Mouse (Mus musculus) Patski (cell line): ENCODE results near the gene Bpnt1. TPM values are rescaled to one million over a fixed set of nuclear protein-coding genes. Genes with fewer than 3 reads are reported as not detected.
"Not testable (repeated sequence)": the region's sequence is repeated elsewhere in the genome, so short reads cannot be mapped to it uniquely, and the experiment has no call there.

Source experiments
- ATAC-seq: fragments of 100-300 bp; one replicate; pipeline ENCODE4 v1.8.0; 2021
- CTCF ChIA-PET: fragments of 350-600 bp; sonication (Branson Sonifier 250); formaldehyde crosslinking; loops from one replicate; lab custom pipeline; 2022; ENCODE audit warnings: inconsistent platforms; lab: Charles Lee
- POLR2A ChIA-PET: fragments of 350-600 bp; sonication (Branson Sonifier 250); formaldehyde crosslinking; loops from one replicate; lab custom pipeline; 2022; ENCODE audit warnings: antibody characterized with exemption, inconsistent platforms; lab: Charles Lee
- DNase-seq: peaks from one replicate; pipeline ENCODE4 v3.0.0-alpha.2; 2011; ENCODE audit warnings: low read depth, low spot score
- H3K27me3 ChIP-seq: fragments of 371-371 bp; one replicate; pipeline ENCODE4 v1.5.1; 2021
- CTCF ChIP-seq: fragments of 100-300 bp; IDR thresholded peaks from one replicate; pipeline ENCODE4 v1.5.1; 2021
- in situ Hi-C: fragments of 300-500 bp; cut with MboI; formaldehyde crosslinking; loops from 3 replicates; pipeline ENCODE4 v1.11.1; 2018; ENCODE audit warnings: low pct_unique_long_range_greater_than_20kb, mixed read lengths
- polyA plus RNA-seq: library from polyadenylated mRNA; unstranded; gene quantifications from one replicate; pipeline ENCODE4 v1.2.3, GENCODE M21; 2021

Gene Bpnt1
- polyA plus RNA-seq, 1 experiment from 2014 or later, result 72.8 TPM

DNA sequence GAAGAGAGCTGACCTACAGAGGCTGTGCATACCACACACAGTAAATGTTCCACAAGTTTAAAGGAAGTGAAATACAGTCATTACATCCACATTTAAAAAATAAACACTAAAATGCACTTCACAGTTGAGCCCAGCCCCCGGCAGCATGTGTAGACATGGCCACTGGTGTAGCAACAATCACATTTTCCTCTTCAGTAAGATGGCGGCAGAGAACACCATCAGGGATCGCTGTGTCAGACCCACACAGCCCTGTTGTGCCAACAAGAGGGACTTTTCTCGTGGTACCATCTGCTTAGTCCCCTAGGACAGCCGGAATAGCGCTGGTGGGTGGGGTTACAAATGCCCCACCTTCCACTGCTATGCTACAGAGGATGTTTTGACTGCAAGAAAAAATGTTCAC lies 29.1 kb upstream of the Bpnt1 start:
- ATAC-seq (no peak), DNase-seq (no peak)
- ChIA-PET CTCF (interaction anchor here (1.6 kb wide), 1 partner anchor 15 kb away, joined by 3 read pairs; no protein-coding TSS in a partner anchor), POLR2A (interaction anchor here (0.6 to 1.1 kb wide), 2 partner anchors 10 to 19 kb away, joined by 4 read pairs; no protein-coding TSS in a partner anchor)
- no peak for TF ChIP-seq CTCF
- in situ Hi-C loops, result no loop called here
- H3K27me3 ChIP-seq, result no peaks in the 10 kb centered on the region

GRCm38 (mm10) chr1:185306836-185307235 lies 25.1 kb upstream of the Bpnt1 start:
- H3K27me3 ChIP-seq, result no peaks in the 10 kb centered on the region
- CTCF ChIA-PET, result no interaction called here
- DNase-seq (no peak), ATAC-seq (no peak)
- POLR2A ChIA-PET, result no interaction called here
- in situ Hi-C loops, result no loop called here
- TF ChIP-seq CTCF, result no peak

GRCm38 (mm10) chr1:185307645-185308044 lies 24.3 kb upstream of the Bpnt1 start:
- CTCF ChIA-PET, result interaction anchor here (2.0 kb wide), 1 partner anchor 15 kb away, joined by 6 read pairs; no protein-coding TSS in a partner anchor
- DNase-seq (no peak), ATAC-seq (no peak)
- no peak for TF ChIP-seq CTCF
- POLR2A ChIA-PET, result no interaction called here
- in situ Hi-C loops, result no loop called here
- no peaks in the 10 kb centered on the region for H3K27me3 ChIP-seq

- in situ Hi-C loops, result no loop called here
- POLR2A ChIA-PET, result no interaction called here
- H3K27me3 ChIP-seq, result no peaks in the 10 kb centered on the region
- no peak for TF ChIP-seq CTCF
- no peak for DNase-seq
- CTCF ChIA-PET, result interaction anchor here (1.0 to 2.0 kb wide), 2 partner anchors 9 to 14 kb away, joined by 3 to 6 read pairs; no protein-coding TSS in a partner anchor
- ATAC-seq, result no peak
These were observed 23.6 kb upstream of the Bpnt1 start for GRCm38 (mm10) chr1:185308334-185308733.

GRCm38 (mm10) chr1:185308908-185309307 lies 23.0 kb upstream of the Bpnt1 start:
- CTCF ChIA-PET, result interaction anchor here (1.0 to 2.0 kb wide), 2 partner anchors 9 to 14 kb away, joined by 3 to 6 read pairs; no protein-coding TSS in a partner anchor
- in situ Hi-C loops, result no loop called here
- ATAC-seq (no peak), DNase-seq (no peak)
- no peaks in the 10 kb centered on the region for H3K27me3 ChIP-seq
- POLR2A ChIA-PET, result no interaction called here
- no peak for TF ChIP-seq CTCF

- DNase-seq, result no peak
- no peaks in the 10 kb centered on the region for H3K27me3 ChIP-seq
- ChIA-PET CTCF (interaction anchor here (1.4 to 3.4 kb wide), 2 partner anchors 12 to 15 kb away, joined by 5 to 10 read pairs; no protein-coding TSS in a partner anchor), POLR2A (interaction anchor here (1.1 kb wide), 1 partner anchor 10 kb away, joined by 4 read pairs; no protein-coding TSS in a partner anchor)
- in situ Hi-C loops, result no loop called here
- no peak for TF ChIP-seq CTCF
- ATAC-seq, result no peak
These were observed 20.0 kb upstream of the Bpnt1 start for GRCm38 (mm10) chr1:185311949-185312348.

GRCm38 (mm10) chr1:185314546-185314945 lies 17.4 kb upstream of the Bpnt1 start:
- no peaks in the 10 kb centered on the region for H3K27me3 ChIP-seq
- POLR2A ChIA-PET, result no interaction called here
- DNase-seq (no peak), ATAC-seq (no peak)
- TF ChIP-seq CTCF, result no peak
- CTCF ChIA-PET, result interaction anchor here (1.2 to 3.4 kb wide), 3 partner anchors 13 to 14 kb away, joined by 3 to 10 read pairs (median 5); no protein-coding TSS in a partner anchor
- in situ Hi-C loops, result no loop called here

DNA sequence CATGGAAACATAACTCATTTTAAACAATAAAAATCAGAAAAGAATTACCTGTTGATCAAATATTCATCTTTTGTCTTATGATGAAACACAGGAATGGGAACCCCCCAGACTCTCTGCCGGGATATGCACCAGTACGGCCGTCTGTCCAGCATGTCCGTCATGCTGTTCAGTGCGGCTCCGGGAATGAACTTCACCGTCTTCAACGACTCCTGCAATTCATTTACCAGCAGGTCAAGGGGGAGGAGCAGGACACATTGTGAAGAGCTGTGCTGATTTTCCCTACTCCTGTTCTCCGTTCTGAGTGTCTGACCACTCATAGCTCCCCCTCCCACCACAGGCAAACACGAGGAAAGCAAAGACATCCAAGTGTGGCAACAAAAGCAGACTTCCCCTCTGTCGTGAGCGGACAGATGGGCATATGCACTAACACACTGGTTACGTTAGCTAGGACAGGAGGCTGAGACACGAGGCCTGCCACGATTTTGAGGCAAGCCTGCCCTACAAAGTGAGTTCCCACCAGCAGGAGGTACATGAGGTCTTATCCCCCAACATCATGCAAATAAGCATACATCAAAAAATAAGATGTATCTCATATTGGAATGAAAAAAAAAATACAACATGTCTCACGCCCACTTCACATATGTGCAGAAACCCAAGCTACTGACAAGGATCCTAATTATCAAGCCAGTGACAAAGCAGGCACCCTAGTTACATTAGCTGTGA lies 15.9 kb upstream of the Bpnt1 start:
- in situ Hi-C loops, result no loop called here
- ATAC-seq, result no peak
- no peak for TF ChIP-seq CTCF
- CTCF ChIA-PET, result interaction anchor here (0.8 to 1.5 kb wide), 4 partner anchors 11 to 88 kb away, joined by 3 to 4 read pairs (median 3); no protein-coding TSS in a partner anchor
- H3K27me3 ChIP-seq, result no peaks in the 10 kb centered on the region
- POLR2A ChIA-PET, result no interaction called here
- DNase-seq, result no peak

GRCm38 (mm10) chr1:185327754-185328345 lies 4.1 kb upstream of the Bpnt1 start:
- in situ Hi-C loops, H3K27me3 ChIP-seq, ATAC-seq, DNase-seq: not testable (repeated sequence)
- CTCF ChIA-PET, result interaction anchor here (0.9 to 1.5 kb wide), 4 partner anchors 12 to 73 kb away, joined by 3 to 10 read pairs (median 4); no protein-coding TSS in a partner anchor
- POLR2A ChIA-PET, result interaction anchor here (1.3 kb wide), 1 partner anchor 14 kb away, joined by 3 read pairs; no protein-coding TSS in a partner anchor
